Mouse (Mus musculus) kidney, embryonic 15.5 days (tissue): ENCODE measurements around the gene Slc27a1. TPM values are rescaled to one million over a fixed set of nuclear protein-coding genes. Genes with fewer than 3 reads are reported as not detected.

ENCODE experiments used
- ATAC-seq: fragments of 200-750 bp; cut with Nextera tagmentation; replicated peaks from 2 replicates; pipeline ENCODE4 v1.8.0; 2017; ENCODE audit warnings: moderate TSS enrichment; ENCODE audit not compliant: low FRiP score
- H3K27ac ChIP-seq: fragments of 300-500 bp; sonication (generic); 2 replicates; pipeline ENCODE4 v1.5.1; 2015; ENCODE audit warnings: mild to moderate bottlenecking, inconsistent platforms
- H3K27me3 ChIP-seq: fragments of 300-500 bp; sonication (generic); 2 replicates; pipeline ENCODE4 v1.6.1; 2015; ENCODE audit warnings: inconsistent platforms
- H3K36me3 ChIP-seq: fragments of 300-500 bp; sonication (generic); 2 replicates; pipeline ENCODE4 v1.6.1; 2015; ENCODE audit warnings: inconsistent platforms
- H3K4me1 ChIP-seq: fragments of 300-500 bp; sonication (generic); 2 replicates; pipeline ENCODE4 v1.6.1; 2015; ENCODE audit warnings: inconsistent platforms
- H3K4me2 ChIP-seq: fragments of 300-500 bp; sonication (generic); 2 replicates; pipeline ENCODE4 v1.6.1; 2015; ENCODE audit warnings: moderate library complexity, mild to moderate bottlenecking, inconsistent platforms
- H3K4me3 ChIP-seq: fragments of 300-500 bp; sonication (generic); replicated peaks from 2 replicates; pipeline ENCODE4 v1.5.1; 2015; ENCODE audit warnings: mild to moderate bottlenecking, inconsistent platforms
- H3K9ac ChIP-seq: fragments of 300-500 bp; sonication (generic); 2 replicates; pipeline ENCODE4 v1.6.1; 2015; ENCODE audit warnings: mild to moderate bottlenecking, inconsistent platforms
- H3K9me3 ChIP-seq: fragments of 300-500 bp; sonication (generic); replicated peaks from 2 replicates; pipeline ENCODE4 v1.6.1; 2016; ENCODE audit warnings: inconsistent platforms
- WGBS: fragments of 180-500 bp; shearing (Covaris S2); methylation state at CpG from one replicate; pipeline ENCODE4 v1.1.7; 2015; ENCODE audit warnings: mixed read lengths; 5-methylcytosine and 5-hydroxymethylcytosine counted together
- polyA plus RNA-seq: library from polyadenylated mRNA; unstranded; fragments of >200 nt; fragmentation: Nextera tagmentation; extraction: Ambion mirVana; gene quantifications from 2 replicates; pipeline ENCODE4 v1.2.1, GENCODE M21; 2015

Slc27a1 gene
- polyA plus RNA-seq, 1 experiment from 2014 or later = 45.3 TPM

DNA sequence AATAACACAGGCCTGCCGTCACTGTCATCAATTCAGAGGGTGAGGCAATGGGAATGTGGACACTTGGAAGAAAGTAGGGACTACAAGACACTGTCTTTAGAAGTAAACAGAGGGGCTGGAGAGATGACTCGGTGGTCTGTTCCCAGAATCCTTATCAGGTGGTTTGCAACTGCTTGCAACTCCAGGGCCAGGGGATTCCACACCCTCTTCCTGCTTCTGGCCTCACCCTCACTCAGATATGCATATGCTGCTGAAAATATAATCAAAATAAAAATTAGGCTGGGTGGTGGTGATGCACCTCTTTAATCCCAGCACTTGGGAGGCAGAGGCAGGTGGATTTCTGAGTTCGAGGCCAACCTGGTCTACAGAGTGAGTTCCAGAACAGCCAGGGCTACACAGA, 8.6 kb upstream of the Slc27a1 start:
- whole genome bisulfite sequencing = 73% methylated on average over 3 of the region's 3 CpGs
- Histone ChIP-seq H3K27me3 (peaks cover 71% of the 10 kb centered on the region), H3K9ac (no peak overlapping the region), H3K27ac (no peak overlapping the region), H3K4me1 (peaks cover 25% of the 10 kb centered on the region), H3K4me3 (no peak overlapping the region), H3K36me3 (no peaks in the 10 kb centered on the region), H3K9me3 (peaks cover 5% of the 10 kb centered on the region), H3K4me2 (no peak overlapping the region)
- no peak for ATAC-seq

DNA sequence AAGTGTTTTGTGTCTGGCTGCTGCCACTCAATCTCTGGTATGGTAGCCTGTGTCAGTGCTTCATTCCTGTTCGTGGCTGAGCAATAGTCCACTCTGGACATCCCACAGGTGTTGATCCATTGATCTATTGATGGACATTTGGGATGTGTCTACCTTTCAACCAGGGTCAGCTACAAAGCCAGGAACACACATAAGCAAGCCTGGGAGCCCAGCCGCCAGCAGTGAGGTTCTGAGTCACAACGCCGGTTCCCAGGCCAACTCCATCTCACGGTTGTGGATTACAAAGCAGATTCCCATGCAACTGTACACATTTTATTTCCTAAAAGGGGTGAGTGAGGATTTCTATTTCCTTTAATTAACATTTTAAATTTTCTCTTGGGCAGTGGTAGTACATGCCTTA, 7.9 kb upstream of the Slc27a1 start:
- H3K4me1 ChIP-seq = peaks cover 25% of the 10 kb centered on the region
- no peak overlapping the region for H3K9ac ChIP-seq
- no peaks in the 10 kb centered on the region for H3K36me3 ChIP-seq
- 84% methylated on average over 5 of the region's 5 CpGs for WGBS
- H3K4me2 ChIP-seq = no peak overlapping the region
- peaks cover 71% of the 10 kb centered on the region for H3K27me3 ChIP-seq
- H3K9me3 ChIP-seq = peaks cover 5% of the 10 kb centered on the region
- H3K4me3 ChIP-seq = no peak overlapping the region
- no peak overlapping the region for H3K27ac ChIP-seq
- ATAC-seq = no peak

DNA sequence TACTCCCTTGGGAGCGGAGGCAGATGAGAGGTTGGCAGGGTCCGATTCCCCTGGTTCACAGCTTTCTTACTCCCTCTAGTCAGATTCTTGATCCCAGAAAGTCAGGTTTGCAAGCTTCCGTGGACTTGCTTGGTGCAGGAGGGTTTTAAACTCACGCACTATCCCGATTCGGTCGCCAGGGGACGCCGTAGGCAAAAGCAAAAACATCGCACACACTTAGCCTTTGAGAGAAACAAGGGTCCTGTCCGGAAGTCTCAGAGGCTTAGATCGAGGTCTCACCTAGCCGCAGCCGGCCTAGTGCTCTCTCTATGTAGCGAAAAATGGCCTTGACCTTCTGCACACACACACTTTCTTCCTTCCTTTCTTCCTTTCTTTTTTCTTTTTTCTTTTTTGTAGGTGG, 7.3 kb upstream of the Slc27a1 start:
- Histone ChIP-seq H3K4me3 (no peak overlapping the region), H3K9me3 (peaks cover 5% of the 10 kb centered on the region), H3K36me3 (no peaks in the 10 kb centered on the region), H3K27ac (no peak overlapping the region), H3K4me2 (no peak overlapping the region), H3K9ac (no peak overlapping the region), H3K4me1 (peaks cover 25% of the 10 kb centered on the region), H3K27me3 (peaks cover 67% of the 10 kb centered on the region)
- ATAC-seq = no peak
- WGBS = 3% methylated on average over 15 of the region's 15 CpGs

DNA sequence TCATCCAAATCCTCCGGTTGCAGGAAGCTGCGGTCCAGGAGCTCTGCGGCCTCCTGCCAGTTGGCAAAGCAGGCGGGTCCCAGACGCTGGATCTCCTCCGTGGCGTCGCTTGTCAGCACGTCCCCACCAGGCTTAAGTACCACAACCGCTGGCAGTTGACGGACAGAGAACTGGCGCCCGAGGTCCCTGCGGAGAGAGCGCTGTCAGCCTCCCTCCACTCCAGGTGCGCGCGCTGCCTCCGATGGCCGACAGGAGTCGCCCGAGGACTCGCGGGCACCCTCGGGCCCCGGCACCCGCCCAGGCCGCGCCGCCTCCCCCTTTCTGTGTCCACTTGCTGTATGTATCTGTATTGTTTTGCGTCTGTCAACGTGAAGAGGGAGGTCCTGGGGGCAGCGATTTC, 5.9 kb upstream of the Slc27a1 start:
- no peak overlapping the region for H3K9ac ChIP-seq
- WGBS = 1% methylated on average over 33 of the region's 33 CpGs
- peaks cover 54% of the 10 kb centered on the region for H3K27me3 ChIP-seq
- H3K36me3 ChIP-seq = no peaks in the 10 kb centered on the region
- H3K4me2 ChIP-seq = peak overlapping the region; percentile 52
- H3K9me3 ChIP-seq = peaks cover 5% of the 10 kb centered on the region
- peaks cover 27% of the 10 kb centered on the region for H3K4me1 ChIP-seq
- ATAC-seq = 0 out of 2 replicates have a peak, but pooled peaks have one; percentile 23
- H3K4me3 ChIP-seq = peak overlapping the region; percentile 18
- no peak overlapping the region for H3K27ac ChIP-seq

DNA sequence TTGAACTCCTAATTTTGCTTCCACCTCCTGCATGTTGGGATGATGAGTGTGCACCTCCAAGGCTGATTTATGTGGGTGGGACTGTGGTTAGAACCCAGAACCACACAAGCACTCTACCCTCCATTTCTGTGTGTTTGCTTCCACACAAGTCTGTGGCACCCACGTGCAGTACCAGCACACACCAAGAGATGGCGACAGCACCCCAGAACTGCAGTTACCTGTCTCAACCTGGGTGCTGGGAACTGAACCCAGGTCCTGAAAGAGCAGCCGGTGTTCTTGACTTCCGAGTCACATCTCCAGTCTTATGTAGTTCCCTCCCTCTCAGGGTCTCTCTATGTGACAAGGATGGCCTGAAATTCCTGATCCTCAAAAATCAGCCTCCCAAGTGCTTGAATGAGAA, 4.7 kb upstream of the Slc27a1 start:
- 91% methylated on average over 4 of the region's 4 CpGs for WGBS
- peaks cover 42% of the 10 kb centered on the region for H3K27me3 ChIP-seq
- no peaks in the 10 kb centered on the region for H3K36me3 ChIP-seq
- no peak overlapping the region for H3K27ac ChIP-seq
- no peak overlapping the region for H3K4me3 ChIP-seq
- ATAC-seq = no peak
- peaks cover 5% of the 10 kb centered on the region for H3K9me3 ChIP-seq
- peaks cover 29% of the 10 kb centered on the region for H3K4me1 ChIP-seq
- H3K9ac ChIP-seq = no peak overlapping the region
- no peak overlapping the region for H3K4me2 ChIP-seq

DNA sequence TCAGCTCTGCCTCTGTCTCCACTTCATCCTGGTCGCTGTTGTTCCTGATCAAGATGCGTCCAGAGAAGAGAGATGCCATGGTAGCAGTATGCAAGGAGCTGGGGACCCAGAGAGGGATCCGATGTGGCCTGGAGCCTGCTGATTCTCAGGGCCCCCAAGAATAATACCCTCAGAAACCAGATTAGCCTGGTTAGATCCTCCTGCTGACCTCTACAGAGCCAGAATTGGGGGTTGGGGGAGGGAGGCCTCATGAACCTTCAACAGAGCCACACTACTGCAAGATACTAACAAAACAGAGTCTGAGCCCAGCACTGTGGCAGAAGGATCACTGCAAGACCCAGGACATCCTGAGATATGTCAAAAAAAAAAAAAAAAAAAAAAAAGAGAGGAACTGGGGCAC, 2.2 kb upstream of the Slc27a1 start, which contains the start of gene Nxnl1:
TSS of gene Nxnl1 (minus strand) at position 101 of the 400 bp plus-strand sequence.
- H3K4me1 ChIP-seq = peaks cover 37% of the 10 kb centered on the region
- H3K36me3 ChIP-seq = no peaks in the 10 kb centered on the region
- H3K9me3 ChIP-seq = peaks cover 5% of the 10 kb centered on the region
- peak within 1 kb of the TSS; percentile 97; the same call in 1 of the 2 replicates for H3K27ac ChIP-seq
- H3K4me2 ChIP-seq = no peak within 1 kb of the TSS
- H3K4me3 ChIP-seq = no peak within 1 kb of the TSS
- H3K9ac ChIP-seq = no peak within 1 kb of the TSS
- ATAC-seq = no peak
- peaks cover 19% of the 10 kb centered on the region for H3K27me3 ChIP-seq
- WGBS = 77% methylated on average over 3 of the region's 3 CpGs

DNA sequence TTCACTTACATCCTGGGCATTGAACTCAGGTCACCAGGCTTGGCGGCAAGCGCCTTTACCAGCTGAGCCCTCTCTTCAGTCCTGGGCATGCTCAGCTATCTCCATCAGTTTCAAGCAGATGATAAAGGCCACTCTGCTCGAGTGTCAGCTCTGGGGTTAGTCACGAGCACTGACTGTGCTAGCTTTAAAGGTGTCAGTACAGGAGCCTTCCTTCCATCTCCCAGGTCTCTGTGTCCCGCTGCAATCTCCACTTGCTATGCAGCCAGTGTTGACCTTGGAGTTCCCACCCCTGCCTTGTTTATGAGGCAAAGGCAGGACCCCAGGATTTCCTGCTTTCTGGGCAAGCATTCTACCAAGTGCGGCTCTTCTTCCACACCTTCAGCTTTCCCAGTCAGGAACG, 1.1 kb upstream of the Slc27a1 start:
- no peak overlapping the region for H3K4me2 ChIP-seq
- ATAC-seq = no peak
- H3K4me3 ChIP-seq = no peak overlapping the region
- H3K9ac ChIP-seq = no peak overlapping the region
- H3K27me3 ChIP-seq = peaks cover 8% of the 10 kb centered on the region
- peaks cover 34% of the 10 kb centered on the region for H3K4me1 ChIP-seq
- H3K27ac ChIP-seq = peak overlapping the region; percentile 97
- peaks cover 5% of the 10 kb centered on the region for H3K9me3 ChIP-seq
- no peaks in the 10 kb centered on the region for H3K36me3 ChIP-seq
- WGBS = 69% methylated on average over 7 of the region's 7 CpGs

DNA sequence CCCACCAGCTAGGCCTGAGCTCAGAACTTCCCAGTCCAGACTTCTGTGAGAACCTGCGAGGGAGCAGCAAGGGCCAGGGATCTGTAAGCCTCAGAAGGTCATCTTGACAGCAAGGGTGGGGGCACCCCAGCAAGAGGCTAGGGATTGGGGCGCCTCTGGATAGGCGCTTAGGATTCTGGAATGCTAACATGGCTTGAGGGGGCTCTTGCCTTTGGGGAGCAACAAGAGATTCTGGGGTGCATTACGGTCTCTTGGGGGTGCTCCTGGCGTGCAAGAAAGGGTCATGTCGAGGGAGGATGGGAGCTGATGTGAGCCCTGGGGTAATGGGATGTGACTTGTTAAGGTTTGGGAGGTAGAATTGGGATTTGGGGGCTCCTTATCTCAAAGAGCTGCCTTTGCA, 259 bp downstream of the Slc27a1 start:
- WGBS = 26% methylated on average over 6 of the region's 6 CpGs
- no peak for ATAC-seq
- Histone ChIP-seq H3K27ac (peak overlapping the region; percentile 97), H3K36me3 (no peaks in the 10 kb centered on the region), H3K4me2 (peak overlapping the region; percentile 92), H3K27me3 (no peaks in the 10 kb centered on the region), H3K9me3 (peaks cover 5% of the 10 kb centered on the region), H3K4me1 (peaks cover 34% of the 10 kb centered on the region), H3K9ac (peak overlapping the region; percentile 53; the same call in 1 of the 2 replicates), H3K4me3 (peak overlapping the region; percentile 62)

DNA sequence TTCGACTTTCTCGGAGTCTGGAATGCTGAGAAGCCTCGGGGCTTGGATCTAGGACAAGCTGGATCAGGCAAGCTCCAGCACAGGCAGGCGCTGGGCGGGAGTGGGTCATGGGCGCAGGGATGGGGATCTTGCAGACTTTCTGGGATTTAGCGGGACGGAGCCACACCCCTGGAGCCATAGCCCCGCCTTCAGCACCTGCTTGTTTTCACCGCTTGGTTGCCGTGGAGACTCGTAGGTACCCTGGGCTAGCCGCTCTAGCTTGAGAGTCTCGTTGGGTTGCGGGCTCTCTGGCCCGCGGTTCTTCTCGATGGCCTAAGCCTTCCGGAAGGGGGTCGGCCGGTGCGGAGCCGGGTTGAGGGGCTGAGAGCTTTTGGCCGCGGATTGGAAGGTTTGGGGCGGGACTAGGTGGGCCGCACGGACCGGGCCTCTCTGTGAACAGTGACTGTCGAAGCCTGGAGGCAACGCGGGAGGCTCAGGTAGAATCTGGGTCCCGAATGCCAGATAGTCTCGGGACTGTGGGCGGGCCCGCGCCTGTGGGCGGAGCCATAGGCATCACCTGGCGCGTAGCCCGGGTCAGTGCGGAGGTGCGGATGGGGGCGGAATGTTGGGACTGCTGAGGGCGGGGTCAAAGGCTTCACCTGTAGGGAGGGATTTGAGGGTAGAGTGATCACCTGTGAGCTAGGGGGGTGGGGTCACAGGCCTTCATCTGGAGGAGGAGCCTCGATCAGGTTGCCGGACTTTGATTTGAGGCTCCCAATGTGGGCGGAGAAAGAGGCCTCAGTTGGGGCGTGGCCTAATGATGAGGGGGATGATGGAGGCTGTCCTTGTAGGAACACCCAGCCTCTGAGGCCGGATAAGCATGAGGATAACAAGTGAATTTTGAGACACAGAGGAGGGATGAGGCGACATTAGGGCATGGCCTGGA, 946 bp downstream of the Slc27a1 start:
- WGBS = under 1% methylated on average over 51 of the region's 51 CpGs
- H3K9me3 ChIP-seq = no peaks in the 10 kb centered on the region
- peak overlapping the region; percentile 92 for H3K4me2 ChIP-seq
- peak overlapping the region; percentile 53 for H3K9ac ChIP-seq
- ATAC-seq = peak; percentile 79
- peak overlapping the region; percentile 62 for H3K4me3 ChIP-seq
- H3K36me3 ChIP-seq = no peaks in the 10 kb centered on the region
- peak overlapping the region; percentile 97 for H3K27ac ChIP-seq
- peaks cover 34% of the 10 kb centered on the region for H3K4me1 ChIP-seq
- no peaks in the 10 kb centered on the region for H3K27me3 ChIP-seq

DNA sequence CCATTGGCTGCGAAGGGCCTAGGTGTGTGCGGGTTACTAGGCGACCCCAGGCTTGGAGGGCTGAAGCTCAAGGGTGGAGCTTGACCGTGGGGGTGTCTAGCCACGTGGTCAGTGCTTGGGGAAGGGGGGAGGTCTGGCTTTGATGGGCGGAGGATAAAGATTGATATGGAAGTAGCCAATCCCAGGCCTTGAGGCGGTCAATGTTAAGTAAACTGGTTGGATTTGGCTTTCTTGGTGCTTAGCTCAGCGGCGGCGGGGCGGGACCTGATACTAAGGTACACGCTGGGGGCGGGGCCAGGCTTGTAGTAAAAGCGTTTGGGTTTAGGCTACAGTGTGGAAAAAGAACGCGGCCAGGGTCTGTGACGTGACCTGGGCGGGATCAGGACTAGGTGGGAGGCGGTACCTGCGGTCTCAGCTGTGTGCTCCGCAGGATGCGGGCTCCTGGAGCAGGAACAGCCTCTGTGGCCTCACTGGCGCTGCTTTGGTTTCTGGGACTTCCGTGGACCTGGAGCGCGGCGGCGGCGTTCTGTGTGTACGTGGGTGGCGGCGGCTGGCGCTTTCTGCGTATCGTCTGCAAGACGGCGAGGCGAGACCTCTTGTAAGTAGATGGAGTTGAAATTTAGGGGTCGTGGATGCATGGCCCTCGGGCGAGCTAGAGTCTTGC, 1.7 kb downstream of the Slc27a1 start:
- Histone ChIP-seq H3K9me3 (no peaks in the 10 kb centered on the region), H3K27me3 (no peaks in the 10 kb centered on the region), H3K36me3 (no peaks in the 10 kb centered on the region), H3K4me2 (peak overlapping the region; percentile 92), H3K4me3 (peak overlapping the region; percentile 62), H3K27ac (peak overlapping the region; percentile 97), H3K9ac (peak overlapping the region; percentile 57), H3K4me1 (peaks cover 34% of the 10 kb centered on the region)
- peak; percentile 87 for ATAC-seq
- WGBS = under 1% methylated on average over 41 of the region's 41 CpGs

DNA sequence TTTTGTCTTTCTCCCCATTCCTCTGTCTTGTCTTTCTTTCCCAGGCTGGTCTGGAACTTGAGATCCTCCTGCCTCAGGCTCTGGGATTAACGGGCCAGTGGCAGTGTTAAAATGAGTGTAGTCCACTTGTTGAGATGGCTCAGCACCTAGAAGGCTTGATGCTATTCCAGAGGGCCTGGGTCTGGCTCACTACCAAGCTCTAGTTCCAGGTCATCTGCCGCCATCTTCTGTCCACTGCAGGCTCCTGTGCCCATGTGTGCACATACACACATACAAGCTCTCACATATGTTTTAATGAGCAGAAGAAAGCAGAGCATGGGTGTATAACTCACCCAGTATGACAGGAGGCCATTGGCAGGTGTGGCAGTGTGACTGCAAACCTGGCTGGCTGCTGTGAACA, 3.4 kb downstream of the Slc27a1 start:
- no peaks in the 10 kb centered on the region for H3K27me3 ChIP-seq
- 0 out of 2 replicates have a peak overlapping the region, but pooled peaks have one; percentile 48 for H3K27ac ChIP-seq
- WGBS = 86% methylated on average over 2 of the region's 2 CpGs
- no peaks in the 10 kb centered on the region for H3K36me3 ChIP-seq
- no peak overlapping the region for H3K4me3 ChIP-seq
- no peak for ATAC-seq
- H3K4me2 ChIP-seq = no peak overlapping the region
- peaks cover 34% of the 10 kb centered on the region for H3K4me1 ChIP-seq
- H3K9me3 ChIP-seq = no peaks in the 10 kb centered on the region
- H3K9ac ChIP-seq = no peak overlapping the region
